Mouse (Mus musculus) MEL-GATA-1-ER (cell line): ENCODE measurements around the gene Lingo2.

Experiments used
- DNase-seq: peaks from one replicate; pipeline ENCODE4 v3.0.0-alpha.2; 2012; ENCODE audit warnings: low read depth; ENCODE audit errors: extremely low read depth

Lingo2 gene

DNA sequence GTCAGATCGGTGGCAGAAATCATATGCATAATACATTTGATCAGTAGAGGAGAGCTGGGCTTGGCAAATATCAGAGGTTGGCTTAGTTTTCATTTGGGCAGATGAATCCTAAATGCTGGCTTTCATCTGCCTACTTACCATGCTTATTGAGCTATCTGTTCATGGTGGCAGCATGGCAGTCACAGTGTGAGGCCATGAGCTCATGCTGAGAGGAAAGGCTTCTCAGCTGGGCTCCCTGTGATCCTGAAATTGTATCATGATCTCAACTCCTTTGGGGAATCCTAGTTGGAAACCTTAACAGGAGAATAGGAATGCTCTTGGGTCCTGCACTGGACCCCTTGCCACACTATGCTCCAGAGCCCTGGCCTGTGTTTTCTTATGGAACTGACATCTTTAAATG is 1105.0 kb downstream of the Lingo2 start:
- no peak for DNase-seq

DNA sequence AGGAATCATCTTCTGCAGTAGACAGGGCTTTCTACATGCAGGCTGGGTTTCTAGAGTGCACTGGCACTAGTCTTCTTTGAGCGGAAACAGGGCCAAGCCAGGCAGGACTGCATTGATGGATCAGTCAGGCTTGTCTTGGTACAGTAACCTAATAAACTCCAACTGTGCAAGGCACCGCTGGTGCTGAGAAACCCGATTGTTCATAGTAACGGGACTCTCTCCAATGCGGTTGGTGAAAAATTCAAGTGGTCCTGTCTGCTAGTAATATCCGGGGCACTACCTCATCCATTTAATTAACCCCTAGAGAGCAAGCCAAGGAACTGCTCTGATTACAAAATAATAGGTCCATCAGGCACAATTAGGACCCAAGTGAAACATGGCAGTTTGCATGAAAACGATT is 1106.4 kb downstream of the Lingo2 start:
- DNase-seq, result no peak

DNA sequence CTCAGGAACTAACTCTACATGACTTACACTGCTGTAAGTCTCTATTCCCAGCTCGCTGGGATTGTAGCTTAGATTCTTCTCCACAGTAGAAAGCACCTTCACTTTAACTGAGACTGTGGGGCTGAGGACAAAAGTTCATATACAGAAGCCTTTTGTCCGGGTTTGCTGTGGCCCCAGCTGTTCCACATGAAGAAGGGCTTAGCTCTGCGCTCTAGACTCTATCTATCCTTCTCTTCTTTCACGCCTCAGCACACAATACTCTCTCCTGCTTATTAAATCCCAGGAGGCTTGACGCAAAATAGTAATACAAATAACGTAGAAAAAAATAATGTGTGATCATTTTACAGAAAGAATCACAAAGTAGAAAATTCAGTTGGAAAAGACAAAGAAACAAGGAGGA is 1107.0 kb downstream of the Lingo2 start:
- DNase-seq, result no peak

GRCm38 (mm10) chr4:35823322-35823870 is 1128.2 kb downstream of the Lingo2 start:
- DNase-seq, result no peak

DNA sequence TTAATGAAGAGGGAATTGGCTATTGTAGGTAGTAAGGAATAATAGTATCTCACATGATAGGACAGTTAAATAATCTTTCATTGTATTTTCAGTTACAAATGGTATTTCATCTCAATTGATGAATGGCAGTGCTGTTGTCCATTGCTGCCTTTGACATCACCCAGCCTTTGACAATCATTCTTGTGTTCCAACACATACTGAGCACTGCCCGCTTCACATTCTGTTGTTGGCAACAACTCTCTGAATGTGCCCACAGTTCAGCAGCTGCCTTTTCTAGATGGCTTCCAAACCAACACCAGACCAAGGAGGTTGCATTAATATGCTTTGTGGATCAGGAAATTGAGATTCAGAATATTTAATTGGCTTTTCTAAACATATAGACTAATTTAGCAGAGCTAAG is 1130.8 kb downstream of the Lingo2 start:
- DNase-seq, result no peak

GRCm38 (mm10) chr4:35814698-35815097 is 1136.8 kb downstream of the Lingo2 start:
- DNase-seq, result no peak

GRCm38 (mm10) chr4:35807497-35808210 is 1143.9 kb downstream of the Lingo2 start:
- DNase-seq, result no peak

- no peak for DNase-seq
Measured at GRCm38 (mm10) chr4:35806881-35807464, 1144.6 kb downstream of the Lingo2 start.

GRCm38 (mm10) chr4:35784255-35784921 is 1167.2 kb downstream of the Lingo2 start:
- DNase-seq, result no peak

GRCm38 (mm10) chr4:35770810-35771209 is 1180.7 kb downstream of the Lingo2 start:
- no peak for DNase-seq

GRCm38 (mm10) chr4:35766905-35767304 is 1184.6 kb downstream of the Lingo2 start:
- DNase-seq, result no peak

GRCm38 (mm10) chr4:35761181-35761580 is 1190.4 kb downstream of the Lingo2 start:
- no peak for DNase-seq

DNA sequence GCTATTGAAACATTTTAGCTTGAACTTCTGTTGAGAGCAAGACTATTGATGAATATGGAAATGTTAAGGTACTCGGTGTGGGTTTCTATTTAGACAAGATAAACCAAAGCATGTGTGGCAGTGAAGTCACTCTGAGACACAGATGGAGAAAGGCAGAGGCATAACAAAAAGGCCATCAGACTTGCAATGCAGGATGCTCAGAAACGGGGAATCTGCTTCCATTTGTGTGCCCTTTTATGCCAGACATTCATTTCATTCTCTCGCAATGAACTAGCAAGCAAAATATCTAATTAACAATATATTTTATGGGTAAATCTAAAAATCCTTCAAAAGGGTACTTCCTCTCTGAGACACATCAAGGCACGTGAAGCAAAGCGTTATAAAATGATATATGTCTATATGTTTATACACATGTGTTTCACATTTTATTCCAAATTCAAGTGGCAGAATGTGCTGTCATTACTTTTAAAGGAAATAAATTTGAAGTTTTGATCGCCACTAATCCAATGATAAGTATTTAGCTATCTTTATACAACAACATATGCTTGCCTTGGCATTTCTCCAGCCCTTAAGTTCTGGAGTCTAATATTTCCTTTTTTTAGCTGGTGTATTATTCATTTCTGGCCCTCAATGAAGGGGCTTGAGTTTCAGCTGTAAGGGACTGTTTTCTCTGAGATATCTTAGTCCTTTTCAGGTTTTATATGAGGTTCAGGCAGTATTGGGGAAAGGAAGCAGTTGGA is 1199.3 kb downstream of the Lingo2 start:
- DNase-seq, result no peak

DNA sequence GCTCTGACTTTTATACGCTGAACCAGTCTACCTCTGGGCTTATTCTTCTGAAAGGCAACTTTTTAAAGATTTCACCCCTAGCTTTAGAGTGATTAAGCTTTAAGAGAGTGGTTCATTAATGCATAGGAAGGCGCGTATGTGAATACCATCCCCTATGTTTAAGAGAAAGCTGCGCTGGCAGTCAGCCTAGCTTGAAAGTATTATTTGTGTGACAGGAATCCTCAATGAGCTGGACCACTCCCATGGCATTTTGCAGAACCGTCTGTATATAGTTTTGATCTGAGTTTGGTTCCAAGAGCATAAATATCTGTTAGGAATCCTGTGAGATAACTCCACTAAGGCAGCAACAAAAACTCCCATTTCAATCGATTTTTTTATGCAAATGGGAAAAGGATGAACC is 1204.9 kb downstream of the Lingo2 start:
- DNase-seq, result no peak

DNA sequence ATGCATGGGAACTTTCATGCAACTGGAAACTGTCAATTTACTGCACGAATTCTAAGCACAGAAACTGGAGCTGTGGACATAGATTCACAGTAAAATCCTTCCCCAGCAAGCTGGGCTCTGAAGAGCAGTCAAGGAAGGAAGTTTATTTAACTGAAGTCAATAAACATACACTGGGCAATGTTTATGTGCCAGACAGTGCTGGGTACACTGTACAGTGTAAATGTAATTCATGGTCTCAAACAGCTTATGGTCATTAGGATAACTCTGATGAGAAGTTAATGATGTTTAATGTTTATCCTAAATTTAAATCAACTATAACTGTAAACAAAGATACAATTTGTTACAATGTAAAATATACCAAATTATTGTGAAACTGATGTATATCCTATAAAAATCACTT is 1226.8 kb downstream of the Lingo2 start:
- no peak for DNase-seq

DNA sequence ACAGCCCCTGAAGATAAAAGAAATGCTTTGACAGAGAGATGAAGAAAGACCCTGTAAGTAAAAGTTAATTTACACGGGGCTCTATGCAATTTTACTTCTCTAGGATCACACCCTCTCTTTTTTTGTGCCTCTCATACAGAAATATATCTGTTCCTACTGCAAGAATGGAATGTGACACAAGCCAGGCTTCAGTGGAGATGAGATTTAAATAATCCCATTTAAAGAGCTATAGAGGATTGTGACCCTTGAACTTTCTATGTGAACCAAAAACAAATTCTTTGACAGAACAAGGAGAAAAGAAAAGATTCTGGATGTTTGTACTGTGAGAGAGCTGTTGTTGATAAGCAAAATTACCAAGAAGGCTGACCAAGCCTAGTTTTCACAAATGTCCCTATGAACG is 1247.4 kb downstream of the Lingo2 start:
- no peak for DNase-seq

DNA sequence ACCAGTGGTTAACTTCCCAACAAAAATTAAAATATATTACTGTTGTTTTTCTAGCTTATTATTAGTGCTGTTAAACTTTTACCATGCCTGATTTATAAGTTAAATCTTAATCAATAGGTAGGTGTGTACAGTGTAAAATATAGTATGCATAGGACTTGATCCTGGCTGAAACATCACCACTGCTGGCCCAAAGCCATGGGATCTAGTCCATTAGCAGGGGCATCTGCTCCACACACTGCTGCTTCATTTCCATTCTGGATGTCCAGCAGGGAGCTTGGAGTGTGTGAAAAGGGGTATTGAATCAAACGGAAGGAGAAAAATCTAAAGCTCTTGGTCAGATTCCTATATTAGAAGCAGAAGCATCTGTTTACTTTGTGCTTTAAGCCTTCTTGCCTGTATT is 1248.9 kb downstream of the Lingo2 start:
- no peak for DNase-seq

GRCm38 (mm10) chr4:35695137-35695522 is 1256.4 kb downstream of the Lingo2 start:
- DNase-seq, result no peak

GRCm38 (mm10) chr4:35694360-35695136 is 1257.0 kb downstream of the Lingo2 start:
- DNase-seq, result no peak

GRCm38 (mm10) chr4:35690521-35690920 is 1261.0 kb downstream of the Lingo2 start:
- no peak for DNase-seq
